Mouse (Mus musculus) ES-E14 (cell line): Measurements from ENCODE around the gene Myo15. TPM values are rescaled to one million over a fixed set of nuclear protein-coding genes. Genes with fewer than 3 reads are reported as not detected.
"Not testable (repeated sequence)": the region's sequence is repeated elsewhere in the genome, so short reads cannot be mapped to it uniquely, and the experiment has no call there.

Experiments
- DNase-seq: peaks from one replicate; pipeline ENCODE4 v3.0.0-alpha.2; 2013; ENCODE audit warnings: low read depth, low spot score
- H3K27ac ChIP-seq: 2 replicates; pipeline ENCODE4 v1.5.1; 2012; ENCODE audit warnings: low read depth, mild to moderate bottlenecking, low read length, moderate library complexity, mixed read lengths; ENCODE audit not compliant: poor library complexity, insufficient read depth, severe bottlenecking
- H3K36me3 ChIP-seq: 2 replicates; pipeline ENCODE4 v1.6.1; 2012; ENCODE audit warnings: mild to moderate bottlenecking, low read length, moderate library complexity, mixed read lengths; ENCODE audit not compliant: control insufficient read depth, poor library complexity, insufficient read depth, severe bottlenecking
- H3K4me1 ChIP-seq, 2 experiments: fragments of 150-350 bp in 1 of 2; sonication (generic) in 1 of 2; 2 replicates each; pipeline ENCODE4 v1.6.1; 2012; ENCODE audit warnings: low read length in 2 of 2, mild to moderate bottlenecking in 1 of 2, mixed read lengths in 1 of 2; ENCODE audit not compliant: control insufficient read depth in 2 of 2, insufficient read depth in 2 of 2, poor library complexity in 1 of 2
- H3K4me3 ChIP-seq, 2 experiments: fragments of 150-350 bp in 1 of 2; sonication (generic) in 1 of 2; 2 replicates each; pipeline ENCODE4 v1.5.1; 2012; ENCODE audit warnings: low read length in 2 of 2, low read depth in 1 of 2, mild to moderate bottlenecking in 1 of 2, mixed read lengths in 1 of 2; ENCODE audit not compliant: insufficient read depth in 1 of 2, poor library complexity in 1 of 2, severe bottlenecking in 1 of 2
- H3K9ac ChIP-seq: 2 replicates; pipeline ENCODE4 v1.6.1; 2012; ENCODE audit warnings: low read depth, mild to moderate bottlenecking, low read length, mixed read lengths; ENCODE audit not compliant: poor library complexity, insufficient read depth, severe bottlenecking
- H3K9me3 ChIP-seq: fragments of 150-350 bp; sonication (generic); 2 replicates; pipeline ENCODE4 v1.6.1; 2012; ENCODE audit warnings: low read depth, mild to moderate bottlenecking, low read length; ENCODE audit not compliant: control insufficient read depth, insufficient read depth
- CHD2 ChIP-seq: IDR thresholded peaks from 2 replicates; pipeline ENCODE4 v1.6.1; 2014; ENCODE audit warnings: mild to moderate bottlenecking, low read depth, low read length, inconsistent platforms
- HCFC1 ChIP-seq: IDR thresholded peaks from 2 replicates; pipeline ENCODE4 v1.6.1; 2012; ENCODE audit warnings: low read length, inconsistent platforms, borderline replicate concordance; ENCODE audit not compliant: insufficient read depth
- MAFK ChIP-seq: IDR thresholded peaks from 2 replicates; pipeline ENCODE4 v1.6.1; 2014; ENCODE audit warnings: mild to moderate bottlenecking, low read depth, low read length, inconsistent platforms; ENCODE audit not compliant: insufficient read depth
- ZC3H11A ChIP-seq: IDR thresholded peaks from 2 replicates; pipeline ENCODE4 v1.6.1; 2012; ENCODE audit warnings: low read depth, mild to moderate bottlenecking, inconsistent platforms, low read length, borderline replicate concordance
- ZNF384 ChIP-seq: IDR thresholded peaks from 2 replicates; pipeline ENCODE4 v1.6.1; 2012; ENCODE audit warnings: low read depth, low read length, inconsistent platforms
- in situ Hi-C, 2 experiments: fragments of 600-800 bp; cut with MboI; formaldehyde crosslinking; loops; one replicate each; pipeline ENCODE4 v1.15.1; 2025; ENCODE audit warnings: low sequenced_read_pairs in 2 of 2, inconsistent platforms in 1 of 2; ENCODE audit not compliant: unreplicated experiment in 2 of 2
- total RNA-seq: library from RNA; depleted of rRNA; stranded (reverse); fragments of 300-350 nt; gene quantifications from 2 replicates; pipeline ENCODE4 v1.2.3, GENCODE M21; 2012

The Myo15 gene
- total RNA-seq, 1 experiment: 0.31 TPM

DNA sequence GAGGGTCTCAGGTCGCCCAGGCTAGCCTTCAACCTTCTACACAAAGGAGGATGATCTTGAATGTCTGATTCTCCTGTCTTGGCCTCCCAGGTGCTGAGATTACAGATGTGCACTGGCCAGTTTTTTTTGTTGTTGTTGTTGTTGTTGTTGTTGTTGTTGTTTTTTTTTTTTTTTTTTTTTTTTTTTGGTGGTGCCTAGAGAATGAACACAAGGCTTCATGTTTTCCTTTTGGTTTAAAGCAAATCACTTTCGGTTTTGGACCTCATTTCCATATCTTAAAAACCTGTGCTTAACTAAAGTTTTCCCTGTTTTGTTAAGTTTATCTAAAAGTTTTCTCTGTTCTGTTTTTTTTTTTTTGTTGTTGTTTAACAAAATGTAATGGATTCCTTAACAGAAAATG is 70.4 kb downstream of the Myo15 start:
- H3K9ac ChIP-seq: peak overlapping the region; percentile 92; the same call in 1 of the 2 replicates
- TF ChIP-seq CHD2: no peak
- TF ChIP-seq ZNF384: peak; percentile 76
- no peak for TF ChIP-seq MAFK
- H3K36me3 ChIP-seq: peaks cover 23% of the 10 kb centered on the region
- no peak for DNase-seq
- in situ Hi-C loops: no loop called here
- peaks cover 0 to 2% of the 10 kb centered on the region in 2 experiments; a peak in 1 of 4 replicates for H3K4me1 ChIP-seq
- no peaks in the 10 kb centered on the region for H3K9me3 ChIP-seq
- H3K27ac ChIP-seq: no peak overlapping the region
- peak overlapping the region; percentile 83 to 91 for H3K4me3 ChIP-seq

DNA sequence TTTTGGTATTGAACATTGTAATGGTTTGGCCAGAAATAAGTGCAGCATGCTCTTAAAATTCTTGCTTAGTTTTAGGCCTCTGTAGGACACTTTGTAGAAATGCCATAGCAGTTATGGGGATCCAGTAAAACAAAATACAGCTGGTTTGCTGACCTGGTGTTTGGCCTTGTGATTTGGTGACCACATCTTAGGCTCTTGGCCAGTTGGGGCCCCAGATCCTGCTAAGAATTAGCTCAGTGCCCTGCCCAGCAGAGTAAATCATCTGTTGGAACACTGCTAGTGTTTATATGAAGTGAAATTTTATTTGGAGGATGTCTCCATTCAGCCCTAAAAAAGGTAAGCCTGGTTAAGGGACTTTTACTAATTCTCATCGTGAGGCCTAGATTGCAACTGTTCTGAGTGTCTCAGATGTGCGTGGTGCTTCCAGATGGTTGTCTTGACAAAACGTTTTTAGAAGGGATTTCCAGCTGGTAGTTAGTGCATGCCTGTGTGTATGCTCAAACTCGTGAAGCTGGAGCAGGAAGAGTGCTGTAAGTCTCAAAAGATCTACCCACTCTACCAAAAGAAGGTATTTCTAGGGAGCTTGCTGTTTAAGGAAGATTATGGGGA is 71.0 kb downstream of the Myo15 start:
- peaks cover 0 to 2% of the 10 kb centered on the region in 2 experiments; a peak in 1 of 4 replicates for H3K4me1 ChIP-seq
- in situ Hi-C loops: no loop called here
- no peak overlapping the region for H3K27ac ChIP-seq
- H3K9ac ChIP-seq: peak overlapping the region; percentile 41; the same call in 1 of the 2 replicates
- peak overlapping the region; percentile 39 to 83 for H3K4me3 ChIP-seq
- peaks cover 25% of the 10 kb centered on the region for H3K36me3 ChIP-seq
- TF ChIP-seq MAFK: no peak
- no peak for TF ChIP-seq HCFC1
- no peak for TF ChIP-seq ZNF384
- no peak for TF ChIP-seq ZC3H11A
- no peak for TF ChIP-seq CHD2
- no peaks in the 10 kb centered on the region for H3K9me3 ChIP-seq
- DNase-seq: no peak

DNA sequence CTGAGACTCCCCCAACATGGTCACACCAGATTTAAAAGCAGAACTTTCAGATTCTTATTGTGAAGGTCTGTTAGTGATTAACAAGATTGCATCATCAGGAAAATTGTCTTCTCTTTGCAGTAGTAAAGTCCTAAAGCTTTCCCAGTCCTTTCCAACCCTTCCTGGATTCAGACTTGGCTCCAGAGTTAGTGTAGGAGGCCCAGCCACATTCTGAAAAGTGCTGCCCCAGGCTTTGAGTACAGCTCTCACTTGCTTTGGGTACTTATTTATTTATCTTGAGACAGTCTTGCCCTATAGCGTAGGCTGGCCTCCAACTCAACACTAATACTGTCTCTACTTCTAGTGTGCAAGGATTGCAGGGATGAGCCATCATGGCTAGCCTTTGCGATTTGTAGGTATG is 71.6 kb downstream of the Myo15 start:
- peaks cover 27% of the 10 kb centered on the region for H3K36me3 ChIP-seq
- DNase-seq: no peak
- H3K4me1 ChIP-seq: peaks cover 0 to 2% of the 10 kb centered on the region in 2 experiments; a peak in 1 of 4 replicates
- H3K4me3 ChIP-seq: peak overlapping the region in 1 of 2 experiments; percentile 39; a peak in 1 of 4 replicates
- in situ Hi-C loops: no loop called here
- H3K9ac ChIP-seq: 0 out of 2 replicates have a peak overlapping the region, but pooled peaks have one; percentile 4
- H3K9me3 ChIP-seq: no peaks in the 10 kb centered on the region
- H3K27ac ChIP-seq: no peak overlapping the region
- no peak for TF ChIP-seq HCFC1

DNA sequence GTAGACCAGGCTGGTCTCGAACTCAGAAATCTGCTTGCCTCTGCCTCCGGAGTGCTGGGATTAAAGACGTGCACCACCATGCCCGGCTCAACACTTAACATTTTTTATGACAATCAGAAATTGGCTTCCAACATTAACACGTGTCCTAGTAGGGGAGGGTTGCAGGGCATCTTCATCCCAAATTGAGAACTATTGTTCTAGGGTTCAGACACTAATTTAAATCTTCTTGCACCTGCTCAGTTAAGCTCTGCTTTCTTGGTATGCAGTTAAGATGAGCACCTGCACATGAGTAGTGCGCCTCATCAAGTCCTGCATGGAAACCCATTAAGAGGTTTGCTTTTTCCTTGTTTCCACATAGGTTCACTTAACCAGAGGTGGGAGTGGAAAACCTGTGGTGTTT is 72.7 kb downstream of the Myo15 start:
- Histone ChIP-seq H3K9ac (no peak overlapping the region), H3K9me3 (no peaks in the 10 kb centered on the region), H3K4me1 (no peaks in the 10 kb centered on the region), H3K27ac (no peak overlapping the region), H3K36me3 (peaks cover 28% of the 10 kb centered on the region), H3K4me3 (no peak overlapping the region)
- TF ChIP-seq MAFK: no peak
- no peak for TF ChIP-seq ZC3H11A
- TF ChIP-seq ZNF384: no peak
- TF ChIP-seq CHD2: no peak
- no peak for TF ChIP-seq HCFC1
- no peak for DNase-seq
- in situ Hi-C loops: no loop called here

DNA sequence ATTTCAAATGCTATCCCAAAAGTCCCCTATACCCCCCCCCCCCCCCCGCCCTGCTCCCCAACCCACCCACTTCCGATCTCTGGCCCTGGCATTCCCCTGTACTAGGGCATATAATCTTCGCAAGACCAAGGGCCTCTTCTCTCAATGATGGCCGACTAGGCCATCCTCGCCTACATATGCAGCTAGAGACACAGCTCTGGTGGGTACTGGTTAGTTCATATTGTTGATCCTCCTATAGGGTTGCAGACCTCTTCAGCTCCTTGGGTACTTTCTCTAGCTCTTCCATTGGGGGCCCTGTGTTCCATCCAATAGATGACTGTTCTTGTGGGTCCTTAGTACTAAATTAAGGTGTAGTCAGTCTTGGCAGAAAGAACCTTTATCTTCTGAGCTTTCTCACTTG is 74.1 kb downstream of the Myo15 start:
- H3K4me1 ChIP-seq, H3K4me3 ChIP-seq, in situ Hi-C loops, DNase-seq, H3K27ac ChIP-seq, H3K9me3 ChIP-seq, H3K9ac ChIP-seq: not testable (repeated sequence)
- H3K36me3 ChIP-seq: peaks cover 38% of the 10 kb centered on the region
